Mouse (Mus musculus): Measurements from ENCODE around the gene Zfp820. TPM values are rescaled to one million over a fixed set of nuclear protein-coding genes. Genes with fewer than 3 reads are reported as not detected.
"Not testable (repeated sequence)": the region's sequence is repeated elsewhere in the genome, so short reads cannot be mapped to it uniquely, and the experiment has no call there.

Gene Zfp820
- polyA plus RNA-seq (2017; shearing (Covaris generic)): under 1 TPM; 0.17 to 0.84 (median 0.70) TPM

DNA sequence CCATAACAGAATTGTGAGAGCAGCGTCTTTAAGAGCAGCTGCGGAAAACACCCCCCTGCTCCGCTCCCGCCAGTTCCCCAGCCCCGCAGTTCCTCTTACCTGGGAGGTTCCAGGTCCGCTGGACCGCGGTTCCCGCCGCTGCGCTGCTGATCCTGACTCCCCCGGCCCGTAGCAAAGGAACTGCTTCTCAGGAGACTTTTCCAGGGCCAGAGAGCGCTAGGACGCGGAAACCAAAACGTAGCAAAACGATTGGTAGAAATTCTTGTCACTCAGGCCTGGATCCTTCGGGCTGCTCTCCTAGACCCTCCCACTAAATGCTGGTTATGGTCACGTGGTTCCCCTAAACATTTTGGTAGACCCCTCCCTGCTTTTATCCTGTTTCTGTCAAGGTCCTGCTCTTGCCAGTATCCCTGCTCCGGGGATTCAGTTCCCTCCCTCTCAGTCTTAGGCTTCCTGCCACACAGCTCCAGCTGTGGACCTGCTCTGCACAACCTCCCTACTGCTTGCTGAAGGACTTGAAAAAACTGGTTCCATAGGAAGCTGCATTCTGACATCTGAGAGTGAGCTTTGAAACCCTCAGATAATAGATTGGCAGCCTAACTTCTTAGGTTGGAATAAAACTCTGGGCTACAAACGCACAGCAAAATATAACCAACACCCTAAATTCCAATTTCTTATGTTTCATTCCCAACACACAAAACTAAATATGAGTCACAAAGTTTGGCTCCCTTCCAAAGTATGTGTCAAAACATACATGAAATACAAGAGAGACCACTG, at the start of gene Zfp820:
Zfp820 (minus strand) TSS at position 228 of the 777 bp plus-strand sequence.
- ATAC-seq: no peak

DNA sequence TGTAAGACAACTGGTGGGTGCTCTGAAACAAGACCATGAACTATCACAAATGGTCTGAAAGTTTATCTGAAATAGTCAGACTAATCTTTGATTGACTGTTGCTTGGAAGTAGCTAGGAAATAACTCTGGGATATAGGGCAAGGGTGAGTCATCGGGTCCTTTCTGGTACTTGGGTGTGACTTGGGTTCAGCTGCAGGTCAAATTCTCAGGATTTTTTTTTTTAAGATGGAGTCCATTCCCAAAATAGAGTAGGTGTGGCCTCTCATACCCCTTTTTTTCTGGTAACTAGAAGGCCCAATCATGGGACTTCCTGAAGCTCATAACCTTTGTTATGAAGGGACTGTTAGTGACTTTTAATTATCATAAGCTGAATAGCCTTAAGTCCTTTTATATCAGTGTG, 25.7 kb upstream of the Zfp820 start:
- no peak for ATAC-seq

GRCm38 (mm10) chr17:21846322-21846582, 680 bp upstream of the Zfp820 start:
- ATAC-seq: not testable (repeated sequence)

DNA sequence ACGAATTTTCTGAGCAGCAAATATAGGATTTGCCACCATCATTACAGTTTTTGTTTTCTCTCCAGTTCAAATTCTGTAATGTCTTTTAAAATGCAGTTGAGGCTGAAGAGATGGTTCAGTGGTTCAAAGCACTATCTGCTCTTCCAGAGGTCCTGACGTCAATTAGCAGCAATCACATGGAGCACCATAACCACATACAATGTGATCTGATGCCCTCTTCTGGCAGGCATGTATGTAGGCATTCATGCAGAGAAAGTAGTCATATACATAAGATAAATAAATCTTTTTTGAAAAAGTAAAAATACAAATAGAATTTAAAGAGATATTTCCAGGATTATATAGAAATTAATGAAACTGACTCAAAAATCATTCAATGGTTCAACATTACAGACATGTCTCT, 7.1 kb downstream of the Zfp820 start:
- ATAC-seq: no peak

DNA sequence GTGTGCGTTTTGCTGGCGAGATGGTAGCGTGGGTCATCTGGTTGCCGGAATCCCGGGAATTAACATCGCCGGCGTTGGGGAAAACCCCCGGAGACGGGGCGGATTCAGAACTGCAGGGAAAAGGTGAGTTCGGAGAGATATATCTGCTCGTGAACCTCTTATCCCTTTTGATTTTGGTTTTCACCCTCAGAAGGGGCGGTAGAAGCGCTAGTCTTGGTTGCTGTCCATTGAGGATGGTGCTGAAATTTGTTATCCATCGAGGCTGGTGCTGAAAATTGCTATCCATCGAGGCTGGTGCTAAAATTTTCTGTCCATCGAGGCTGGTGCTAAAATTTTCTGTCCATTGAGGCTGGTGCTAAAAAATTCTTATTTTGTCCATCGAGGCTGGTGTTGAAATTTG, 44.2 kb downstream of the Zfp820 start:
- not testable (repeated sequence) for ATAC-seq

DNA sequence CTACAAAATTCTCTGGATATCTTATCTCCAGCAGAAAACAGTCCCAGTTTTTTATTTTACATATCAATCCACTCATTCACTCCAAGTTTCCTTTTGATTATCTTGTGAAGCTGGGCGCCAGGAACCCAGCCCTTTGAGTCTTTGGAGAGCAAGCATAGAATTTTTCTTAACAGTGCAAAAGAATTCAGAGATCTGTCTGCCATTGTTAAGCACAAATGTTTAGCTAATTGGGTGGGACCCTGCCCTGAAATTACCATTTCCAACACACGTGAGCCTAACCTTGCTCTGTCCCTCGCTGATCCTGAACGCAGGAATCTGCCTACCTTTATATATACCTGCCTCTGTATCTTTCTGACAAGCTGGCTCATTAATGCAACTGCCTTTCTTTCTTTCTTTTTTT, 53.3 kb downstream of the Zfp820 start:
- no peak for ATAC-seq

- ATAC-seq: no peak
Measured at GRCm38 (mm10) chr17:21770336-21770735, 75.2 kb downstream of the Zfp820 start.

Other genes starting within 250 kb of the Zfp820 start
- gene Zfp983, start 195.1 kb downstream of the Zfp820 start, polyA plus RNA-seq (2017; shearing (Covaris generic)): 10 to 100 TPM; 11.0 to 20.7 (median 14.3) TPM
- 10 to 100 TPM; 16.0 to 19.8 (median 16.1) TPM for gene Gm10226, start 153.9 kb downstream of the Zfp820 start, polyA plus RNA-seq (2017; shearing (Covaris generic))
- 1 to 10 TPM; 7.5 to 10.0 (median 9.6) TPM for gene Zfp760, start 138.0 kb downstream of the Zfp820 start, polyA plus RNA-seq (2017; shearing (Covaris generic))
- gene Zfp229, start 115.0 kb downstream of the Zfp820 start, polyA plus RNA-seq (2017; shearing (Covaris generic)): under 1 TPM; 0.12 to 0.86 (median 0.44) TPM
- gene Zfp995, start 64.2 kb upstream of the Zfp820 start, polyA plus RNA-seq (2017; shearing (Covaris generic)): 10 to 100 TPM; 13.8 to 19.5 (median 16.8) TPM
- 10 to 100 TPM; 28.8 to 38.7 (median 33.8) TPM for gene Zfp942, start 116.7 kb upstream of the Zfp820 start, polyA plus RNA-seq (2017; shearing (Covaris generic))
- gene Zfp943, start 116.8 kb upstream of the Zfp820 start, polyA plus RNA-seq (2017; shearing (Covaris generic)): 10 to 100 TPM; 12.8 to 14.0 (median 13.0) TPM